Mouse (Mus musculus): Measurements from ENCODE around the gene Tbx1. TPM values are rescaled to one million over a fixed set of nuclear protein-coding genes. Genes with fewer than 3 reads are reported as not detected.

Tbx1 gene
- polyA plus RNA-seq, 1 experiment from 2014 or later, result 0.56 TPM

DNA sequence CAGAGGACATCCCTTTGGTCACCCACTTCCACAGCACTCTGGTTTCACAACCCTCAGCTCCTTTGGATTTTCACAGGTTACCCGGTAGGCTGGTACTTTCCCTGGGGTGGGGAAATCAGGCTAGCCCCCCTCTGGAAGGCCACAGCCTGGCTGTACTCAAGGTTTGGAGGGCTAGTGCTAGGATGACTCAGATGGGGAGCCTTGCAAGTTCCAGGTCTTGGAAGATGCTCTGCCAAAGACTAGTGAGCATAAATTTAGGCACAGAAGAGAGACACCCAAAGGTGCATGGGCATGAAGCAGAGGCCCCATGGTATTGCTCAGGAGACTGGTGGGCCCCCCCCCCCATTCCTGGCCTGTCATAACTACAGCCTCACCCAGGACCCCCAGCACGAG lies 38.5 kb upstream of the Tbx1 start:
- 27% methylated on average over 2 of the region's 2 CpGs for WGBS
- no peak; the same call in 1 of the 2 replicates for ATAC-seq
- H3K4me3 ChIP-seq, result peak overlapping the region; percentile 86

DNA sequence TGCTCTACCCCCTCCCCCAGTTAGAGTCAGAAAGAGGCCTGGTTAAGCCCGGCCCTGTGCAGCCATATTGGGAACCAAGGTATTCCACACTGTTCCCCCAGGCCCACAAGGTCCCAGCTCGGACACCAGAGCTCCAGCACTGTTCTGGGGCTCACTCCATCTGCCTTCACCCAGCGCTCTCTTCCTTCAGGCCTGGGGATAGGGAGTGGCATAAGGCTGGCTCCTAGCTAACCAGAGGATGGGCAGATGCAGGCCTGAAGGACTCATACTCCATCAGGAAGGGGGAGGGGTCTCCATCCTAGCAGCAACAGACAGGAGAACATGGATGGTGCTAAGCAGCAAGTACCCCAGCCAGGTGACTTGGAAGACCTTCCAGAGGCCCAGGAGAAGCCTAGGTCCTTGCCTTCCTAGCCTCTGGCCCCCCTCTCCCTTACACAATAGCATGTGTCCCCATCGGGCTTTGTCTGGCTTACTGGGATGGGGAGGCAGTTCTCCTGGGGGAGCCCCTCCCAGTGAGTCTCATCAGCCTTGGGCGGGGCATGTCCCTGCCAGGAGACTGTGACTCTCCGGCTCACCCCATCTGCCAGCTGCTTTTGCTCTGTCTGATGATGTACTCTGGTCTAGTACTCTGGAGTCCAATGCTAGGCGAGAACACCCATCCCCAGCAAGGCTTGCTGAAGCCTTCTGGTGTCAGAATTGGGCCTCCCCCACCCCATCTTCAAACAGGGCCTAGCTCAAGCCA lies 37.9 kb upstream of the Tbx1 start:
- ATAC-seq, result no peak
- Histone ChIP-seq H3K9ac (peak overlapping the region; percentile 93), H3K4me1 (peaks cover 43% of the 10 kb centered on the region), H3K4me3 (peak overlapping the region; percentile 86), H3K9me3 (replicated peaks) (no peaks in the 10 kb centered on the region), H3K36me3 (ENCODE audit: poor library complexity, severe bottlenecking) (peaks cover 24% of the 10 kb centered on the region), H3K27me3 (peaks cover 47% of the 10 kb centered on the region), H3K4me2 (peak overlapping the region; percentile 88), H3K27ac (peak overlapping the region; percentile 76)
- 61% methylated on average over 7 of the region's 7 CpGs for WGBS

More for the DNA sequence above, 38.5 kb upstream of the Tbx1 start:
- peaks cover 18% of the 10 kb centered on the region for H3K36me3 ChIP-seq (ENCODE audit: poor library complexity, severe bottlenecking)
- H3K27ac ChIP-seq, result peak overlapping the region; percentile 76
- peaks cover 41% of the 10 kb centered on the region for H3K27me3 ChIP-seq
- peak overlapping the region; percentile 93 for H3K9ac ChIP-seq
- no peaks in the 10 kb centered on the region for H3K9me3 ChIP-seq (replicated peaks)
- H3K4me2 ChIP-seq, result peak overlapping the region; percentile 88
- peaks cover 43% of the 10 kb centered on the region for H3K4me1 ChIP-seq

DNA sequence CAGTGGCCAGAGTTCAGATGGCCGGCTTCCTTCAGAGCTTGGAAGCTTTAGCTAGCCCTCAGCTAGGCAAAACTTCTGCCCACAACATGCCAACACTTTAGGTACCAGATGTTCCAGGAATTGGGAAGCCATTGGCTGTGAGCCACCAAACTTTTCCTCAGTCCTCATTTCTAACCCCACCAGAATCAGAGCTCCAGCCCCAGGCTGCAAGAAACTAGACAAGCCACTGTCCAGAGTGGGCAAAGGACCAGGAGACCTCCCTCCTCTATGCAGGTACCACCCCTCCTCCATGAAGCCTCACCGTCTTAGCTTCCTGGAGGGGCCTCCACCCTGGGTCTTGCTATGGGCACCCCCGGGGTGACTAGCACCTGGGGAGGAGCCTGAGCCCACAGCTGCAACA lies 36.7 kb upstream of the Tbx1 start:
- H3K9ac ChIP-seq, result peak overlapping the region; percentile 93; the same call in 1 of the 2 replicates
- no peak for ATAC-seq
- H3K27ac ChIP-seq, result no peak overlapping the region
- H3K27me3 ChIP-seq, result peaks cover 59% of the 10 kb centered on the region
- 54% methylated on average over 3 of the region's 3 CpGs for WGBS
- H3K4me1 ChIP-seq, result peaks cover 43% of the 10 kb centered on the region
- H3K4me3 ChIP-seq, result peak overlapping the region; percentile 86
- H3K9me3 ChIP-seq (replicated peaks), result no peaks in the 10 kb centered on the region
- H3K4me2 ChIP-seq, result peak overlapping the region; percentile 88
- H3K36me3 ChIP-seq (ENCODE audit: poor library complexity, severe bottlenecking), result peaks cover 36% of the 10 kb centered on the region

DNA sequence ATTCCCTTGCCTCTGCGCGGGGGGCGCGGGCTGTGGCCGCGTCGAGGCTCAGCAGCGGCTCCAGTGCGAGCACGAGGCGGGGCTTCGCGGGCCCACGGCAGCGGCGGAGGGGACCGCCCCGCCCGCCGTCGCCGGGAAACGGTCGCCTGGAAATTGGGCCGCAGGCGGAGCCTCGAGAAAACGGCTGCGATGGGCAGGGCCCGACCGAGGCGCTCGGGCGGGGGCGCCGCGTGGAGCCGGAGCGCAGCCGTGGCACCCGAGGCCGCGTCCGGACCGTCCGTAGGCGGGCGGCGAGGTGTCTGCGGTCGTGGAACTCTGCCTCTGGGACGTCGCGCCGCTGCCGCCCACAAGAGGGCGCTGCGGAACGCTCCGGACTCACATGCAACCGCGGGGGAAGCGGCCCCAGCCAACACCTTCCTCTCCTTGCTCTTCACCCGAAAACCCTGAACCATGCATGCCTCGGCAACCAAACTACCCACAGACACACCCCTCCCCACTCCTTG lies 36.0 kb upstream of the Tbx1 start, which contains the start of gene Gm49601:
Gene Gm49601, minus strand, starts transcription at position 52 of the 503 bp plus-strand sequence.
- Histone ChIP-seq H3K9me3 (replicated peaks) (no peaks in the 10 kb centered on the region), H3K27ac (no peak within 1 kb of the TSS), H3K4me2 (peak within 1 kb of the TSS; percentile 88), H3K36me3 (ENCODE audit: poor library complexity, severe bottlenecking) (peaks cover 44% of the 10 kb centered on the region), H3K4me3 (peak within 1 kb of the TSS; percentile 86), H3K27me3 (peaks cover 67% of the 10 kb centered on the region), H3K9ac (peak within 1 kb of the TSS; percentile 93), H3K4me1 (peaks cover 50% of the 10 kb centered on the region)
- peak; percentile 31 for ATAC-seq
- under 1% methylated on average over 61 of the region's 65 CpGs for WGBS

DNA sequence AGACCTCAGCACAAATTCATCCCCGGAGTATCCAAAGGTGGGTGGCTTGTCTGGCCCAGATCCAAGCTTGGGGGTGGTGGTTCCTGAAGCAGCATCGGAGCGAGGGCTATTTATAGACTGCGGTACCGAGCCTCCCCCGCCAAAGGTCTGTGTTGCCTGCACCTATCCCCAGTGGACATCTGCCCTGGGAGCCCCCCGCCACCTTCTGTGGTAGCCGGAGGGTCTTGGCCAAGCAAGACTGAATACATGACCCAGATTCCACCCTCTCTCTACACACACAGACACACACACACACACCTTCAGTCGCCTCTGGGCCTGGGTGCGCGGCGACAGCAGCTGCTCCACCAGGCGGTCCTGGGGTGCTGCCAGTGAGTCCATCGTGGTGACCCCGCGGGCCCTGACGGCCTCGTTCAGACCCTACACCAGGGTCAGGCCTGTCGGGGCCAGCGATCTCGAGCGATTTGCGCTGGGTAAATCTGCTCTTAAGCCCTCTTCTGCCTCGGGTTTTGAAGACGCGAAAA lies 35.4 kb upstream of the Tbx1 start:
- H3K27me3 ChIP-seq, result peaks cover 72% of the 10 kb centered on the region
- H3K36me3 ChIP-seq (ENCODE audit: poor library complexity, severe bottlenecking), result peaks cover 44% of the 10 kb centered on the region
- no peaks in the 10 kb centered on the region for H3K9me3 ChIP-seq (replicated peaks)
- no peak overlapping the region for H3K27ac ChIP-seq
- peak overlapping the region; percentile 88 for H3K4me2 ChIP-seq
- H3K4me1 ChIP-seq, result peaks cover 56% of the 10 kb centered on the region
- H3K9ac ChIP-seq, result peak overlapping the region; percentile 70
- WGBS, result 14% methylated on average over 26 of the region's 26 CpGs
- peak; percentile 0; the same call in 1 of the 2 replicates for ATAC-seq
- peak overlapping the region; percentile 86 for H3K4me3 ChIP-seq

DNA sequence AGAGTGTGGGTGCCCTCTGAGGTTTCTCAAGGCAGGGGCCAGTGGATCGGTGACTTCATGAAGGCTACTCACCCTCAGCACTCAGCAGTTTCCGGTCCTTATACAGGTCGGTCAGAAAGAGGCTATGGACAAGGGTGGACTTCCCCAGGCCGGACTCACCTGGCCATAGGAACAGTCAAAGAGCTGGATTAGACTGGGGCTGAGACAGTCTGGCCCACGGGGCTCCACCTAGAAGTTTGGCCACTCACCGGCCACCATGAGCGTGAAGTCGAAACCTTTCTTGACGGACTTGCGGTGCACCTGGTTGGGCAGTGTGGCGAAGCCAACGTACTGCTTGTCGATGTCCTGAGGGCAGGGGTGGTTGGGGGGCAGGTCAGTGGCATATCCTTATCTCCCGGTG lies 34.6 kb upstream of the Tbx1 start:
- no peak overlapping the region for H3K27ac ChIP-seq
- ATAC-seq, result no peak
- H3K4me3 ChIP-seq, result no peak overlapping the region
- H3K9me3 ChIP-seq (replicated peaks), result no peaks in the 10 kb centered on the region
- peaks cover 44% of the 10 kb centered on the region for H3K36me3 ChIP-seq (ENCODE audit: poor library complexity, severe bottlenecking)
- H3K4me2 ChIP-seq, result no peak overlapping the region
- H3K27me3 ChIP-seq, result peaks cover 75% of the 10 kb centered on the region
- no peak overlapping the region for H3K9ac ChIP-seq
- 42% methylated on average over 14 of the region's 14 CpGs for WGBS
- H3K4me1 ChIP-seq, result peaks cover 56% of the 10 kb centered on the region

DNA sequence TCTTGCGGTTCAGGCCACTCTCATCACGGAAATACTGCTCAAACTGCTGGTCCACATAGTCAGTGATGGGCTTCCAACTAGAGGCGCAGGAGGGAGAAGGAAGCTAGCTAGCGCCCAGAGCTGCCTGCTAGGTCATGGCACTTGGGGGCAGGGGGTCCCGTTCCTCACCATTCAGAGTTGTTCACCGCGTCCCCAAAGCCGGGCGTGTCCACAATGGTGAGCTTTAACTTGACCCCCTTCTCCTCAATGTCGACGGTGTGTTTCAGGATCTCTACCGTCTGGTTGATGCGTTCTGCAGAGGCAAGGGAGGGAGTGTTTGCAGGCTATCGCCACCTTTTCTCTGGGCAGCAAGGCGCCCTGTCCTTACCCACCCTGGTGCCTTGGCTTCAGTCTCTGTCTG lies 34.2 kb upstream of the Tbx1 start:
- Histone ChIP-seq H3K4me3 (no peak overlapping the region), H3K36me3 (ENCODE audit: poor library complexity, severe bottlenecking) (peaks cover 44% of the 10 kb centered on the region), H3K9me3 (replicated peaks) (no peaks in the 10 kb centered on the region), H3K9ac (no peak overlapping the region), H3K27ac (no peak overlapping the region), H3K4me2 (no peak overlapping the region), H3K27me3 (peaks cover 80% of the 10 kb centered on the region), H3K4me1 (peaks cover 55% of the 10 kb centered on the region)
- no peak for ATAC-seq
- 25% methylated on average over 15 of the region's 15 CpGs for WGBS

DNA sequence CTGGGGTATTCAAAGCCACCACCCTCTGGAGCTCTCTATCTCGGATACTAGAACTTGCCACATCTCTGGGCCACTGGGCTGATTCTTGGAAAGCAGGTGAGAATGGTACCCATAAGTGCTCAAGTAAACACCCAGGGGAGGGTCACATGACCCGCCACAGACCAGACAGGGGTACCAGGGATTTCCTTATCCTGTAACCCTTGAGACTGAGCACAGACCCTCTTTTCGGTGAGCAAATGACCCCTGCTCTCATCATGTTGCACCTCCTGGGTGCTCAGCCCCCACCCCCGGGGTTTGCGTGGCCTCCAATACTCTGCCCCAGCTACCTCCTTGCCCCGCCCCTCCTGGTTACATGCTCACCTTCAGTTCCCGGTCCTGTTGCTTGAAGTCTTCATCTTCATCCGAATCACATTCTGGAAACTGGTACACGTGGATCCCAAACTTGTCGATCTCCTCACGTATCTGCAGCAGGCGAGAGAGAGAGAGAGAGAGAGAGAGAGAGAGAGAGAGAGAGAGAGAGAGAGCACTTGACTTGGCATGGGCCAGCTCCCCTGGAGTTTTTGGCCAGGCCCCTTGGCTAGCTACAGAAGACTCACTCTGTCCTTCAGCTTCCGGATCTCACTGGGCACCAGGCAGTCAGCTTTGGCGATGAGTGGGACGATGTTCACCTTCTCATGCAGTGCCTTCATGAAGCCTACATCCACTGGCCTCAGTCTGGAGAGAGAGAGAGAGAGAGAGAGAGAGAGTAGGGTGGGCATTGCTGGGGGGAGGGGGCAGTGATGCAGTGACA lies 33.5 kb upstream of the Tbx1 start:
- ATAC-seq, result no peak
- H3K4me1 ChIP-seq, result peaks cover 52% of the 10 kb centered on the region
- H3K9me3 ChIP-seq (replicated peaks), result no peaks in the 10 kb centered on the region
- peaks cover 87% of the 10 kb centered on the region for H3K27me3 ChIP-seq
- 33% methylated on average over 15 of the region's 15 CpGs for WGBS
- no peak overlapping the region for H3K4me3 ChIP-seq
- peaks cover 44% of the 10 kb centered on the region for H3K36me3 ChIP-seq (ENCODE audit: poor library complexity, severe bottlenecking)
- H3K9ac ChIP-seq, result no peak overlapping the region
- no peak overlapping the region for H3K4me2 ChIP-seq
- H3K27ac ChIP-seq, result no peak overlapping the region

DNA sequence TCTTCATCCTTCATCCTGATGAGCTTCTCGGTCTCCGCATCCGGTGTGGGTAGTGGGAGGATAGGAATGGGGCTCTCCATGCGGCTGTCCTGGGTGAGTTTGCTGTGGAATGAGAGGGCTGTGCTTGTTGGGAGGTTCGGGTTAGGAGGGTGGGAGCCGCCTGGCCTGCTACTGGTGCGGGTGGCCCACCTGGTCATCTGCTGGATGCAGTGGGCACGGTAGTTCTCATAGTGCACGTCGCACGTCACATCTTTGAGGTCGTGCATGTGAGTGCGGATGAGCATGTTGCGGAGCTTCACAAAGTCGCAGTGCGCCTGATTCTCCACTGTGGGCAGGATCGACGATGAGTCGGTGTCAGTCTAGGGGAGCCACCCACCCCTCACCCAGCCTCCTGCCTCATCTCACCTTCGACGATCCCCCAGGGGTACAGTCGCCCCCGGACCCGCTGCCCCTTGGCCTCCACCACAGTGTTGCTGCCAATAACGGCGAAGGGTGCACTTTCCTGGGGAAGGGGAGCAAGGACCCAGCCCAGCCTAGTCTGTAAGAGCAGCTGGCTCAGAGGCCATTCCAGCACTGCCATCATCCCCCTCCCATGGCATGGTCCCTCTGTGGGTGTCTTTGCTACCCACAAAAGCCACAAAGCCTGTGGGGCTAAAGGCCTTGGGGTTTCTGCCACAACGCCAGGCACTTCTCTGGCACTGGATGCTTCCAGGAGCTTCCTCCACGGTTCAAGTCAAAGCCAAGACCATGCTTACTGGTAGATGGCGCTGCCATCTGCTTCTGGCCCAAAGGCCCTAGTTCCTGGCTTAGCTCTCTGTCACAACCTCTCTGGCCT lies 32.7 kb upstream of the Tbx1 start:
- Histone ChIP-seq H3K36me3 (ENCODE audit: poor library complexity, severe bottlenecking) (peaks cover 44% of the 10 kb centered on the region), H3K4me1 (peaks cover 44% of the 10 kb centered on the region), H3K9ac (no peak overlapping the region), H3K4me2 (no peak overlapping the region), H3K27me3 (peaks cover 95% of the 10 kb centered on the region), H3K4me3 (no peak overlapping the region), H3K27ac (no peak overlapping the region), H3K9me3 (replicated peaks) (no peaks in the 10 kb centered on the region)
- WGBS, result 31% methylated on average over 29 of the region's 29 CpGs
- no peak for ATAC-seq

DNA sequence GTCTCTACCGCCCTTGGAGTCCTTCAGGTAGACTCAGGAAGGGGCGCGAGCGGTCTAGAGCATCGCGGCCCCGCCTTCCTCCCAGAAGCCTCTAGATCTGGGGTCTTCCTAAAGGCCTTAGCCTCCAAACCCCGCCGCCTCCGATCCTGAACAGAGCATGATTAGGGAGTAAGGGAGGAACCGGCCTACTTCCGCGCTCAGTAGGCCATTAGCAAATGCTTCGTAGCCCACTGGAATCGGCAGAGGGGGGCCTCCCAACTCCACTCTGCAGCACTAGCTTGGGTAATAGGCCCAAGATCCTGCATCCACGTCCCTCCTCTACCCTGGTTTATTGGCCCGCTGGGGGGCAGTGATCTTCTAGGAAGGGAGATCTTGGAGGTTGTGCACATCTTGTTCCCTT lies 31.5 kb upstream of the Tbx1 start, which contains the start of gene Gp1bb:
Gene Gp1bb, minus strand, starts transcription at position 385 of the 400 bp plus-strand sequence.
- H3K27ac ChIP-seq, result no peak within 1 kb of the TSS
- no peak for ATAC-seq
- no peak within 1 kb of the TSS for H3K9ac ChIP-seq
- peaks cover 44% of the 10 kb centered on the region for H3K36me3 ChIP-seq (ENCODE audit: poor library complexity, severe bottlenecking)
- peak within 1 kb of the TSS; percentile 79 for H3K4me2 ChIP-seq
- peaks cover 37% of the 10 kb centered on the region for H3K4me1 ChIP-seq
- peak within 1 kb of the TSS; percentile 44 for H3K4me3 ChIP-seq
- H3K9me3 ChIP-seq (replicated peaks), result no peaks in the 10 kb centered on the region
- peaks cover 94% of the 10 kb centered on the region for H3K27me3 ChIP-seq
- 9% methylated on average over 17 of the region's 17 CpGs for WGBS

DNA sequence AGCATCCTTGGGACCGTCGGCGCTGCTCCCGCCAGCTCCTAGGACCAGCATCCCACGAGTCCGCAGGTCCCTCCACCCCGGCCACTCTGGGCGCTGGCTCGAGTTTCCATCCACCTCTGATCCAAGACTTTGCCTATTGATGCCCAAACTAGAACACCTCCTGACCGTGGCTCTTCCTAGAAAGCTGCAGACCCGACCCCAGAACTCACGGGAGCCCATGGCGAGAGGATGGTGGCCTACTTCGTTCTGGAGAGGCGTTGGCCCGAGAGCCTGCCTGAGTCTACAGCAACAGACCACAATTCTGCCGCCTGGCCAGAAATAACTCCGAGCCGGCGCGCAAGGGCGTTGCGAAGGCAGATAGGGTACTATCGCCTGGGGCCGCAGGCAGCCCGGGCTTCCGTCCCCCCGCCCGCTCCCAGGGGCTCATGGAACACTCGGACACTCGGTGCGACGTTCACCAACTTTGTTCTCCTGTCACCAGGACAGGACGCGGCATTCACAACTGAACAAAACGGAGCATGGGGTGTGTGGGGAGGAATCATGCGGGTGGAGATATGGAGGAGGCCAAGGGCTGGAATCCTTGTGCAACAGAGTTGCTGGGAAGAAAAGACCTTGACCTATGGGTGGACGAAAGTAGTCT lies 31.0 kb upstream of the Tbx1 start:
- no peaks in the 10 kb centered on the region for H3K9me3 ChIP-seq (replicated peaks)
- peaks cover 32% of the 10 kb centered on the region for H3K4me1 ChIP-seq
- H3K27me3 ChIP-seq, result peaks cover 93% of the 10 kb centered on the region
- peak overlapping the region; percentile 55; the same call in 1 of the 2 replicates for H3K9ac ChIP-seq
- H3K36me3 ChIP-seq (ENCODE audit: poor library complexity, severe bottlenecking), result peaks cover 44% of the 10 kb centered on the region
- peak overlapping the region; percentile 44 for H3K4me3 ChIP-seq
- no peak for ATAC-seq
- H3K27ac ChIP-seq, result no peak overlapping the region
- WGBS, result 4% methylated on average over 38 of the region's 38 CpGs
- H3K4me2 ChIP-seq, result peak overlapping the region; percentile 79
